Mouse (Mus musculus): Measurements from ENCODE around the gene Enpp7. TPM values are rescaled to one million over a fixed set of nuclear protein-coding genes. Genes with fewer than 3 reads are reported as not detected.

Enpp7 gene
- polyA plus RNA-seq, 1 experiment from 2014 or later = not detected

- H3K27me3 ChIP-seq (replicated peaks; ENCODE audit: control insufficient read depth, insufficient read depth, low read length) = peaks cover 4% of the 10 kb centered on the region; the same call in 1 of the 2 replicates
- H3K27ac ChIP-seq (ENCODE audit: low read depth) = peak overlapping the region; percentile 77
- H3K4me2 ChIP-seq (ENCODE audit: low read length) = peak overlapping the region; percentile 79
- peaks cover 10% of the 10 kb centered on the region for H3K36me3 ChIP-seq (ENCODE audit: control insufficient read depth, insufficient read depth, low read length)
- WGBS = 5% methylated on average over 42 of the region's 42 CpGs
- DNase-seq (ENCODE audit: low spot score) (peak; percentile 64), ATAC-seq (replicated peaks; ENCODE audit: low FRiP score, low TSS enrichment, low read depth) (no peak; the same call in 1 of the 2 replicates)
- no peaks in the 10 kb centered on the region for H3K9me3 ChIP-seq (ENCODE audit: control insufficient read depth, low read length)
- H3K4me3 ChIP-seq (ENCODE audit: low read depth, low read length) = peak overlapping the region; percentile 87
- H3K4me1 ChIP-seq (replicated peaks; ENCODE audit: control insufficient read depth, insufficient read depth, low read length) = peaks cover 30% of the 10 kb centered on the region
- H3K9ac ChIP-seq (ENCODE audit: low read length) = peak overlapping the region; percentile 86
These were observed 34.3 kb downstream of the Enpp7 start for GRCm38 (mm10) chr11:119022068-119022894.

DNA sequence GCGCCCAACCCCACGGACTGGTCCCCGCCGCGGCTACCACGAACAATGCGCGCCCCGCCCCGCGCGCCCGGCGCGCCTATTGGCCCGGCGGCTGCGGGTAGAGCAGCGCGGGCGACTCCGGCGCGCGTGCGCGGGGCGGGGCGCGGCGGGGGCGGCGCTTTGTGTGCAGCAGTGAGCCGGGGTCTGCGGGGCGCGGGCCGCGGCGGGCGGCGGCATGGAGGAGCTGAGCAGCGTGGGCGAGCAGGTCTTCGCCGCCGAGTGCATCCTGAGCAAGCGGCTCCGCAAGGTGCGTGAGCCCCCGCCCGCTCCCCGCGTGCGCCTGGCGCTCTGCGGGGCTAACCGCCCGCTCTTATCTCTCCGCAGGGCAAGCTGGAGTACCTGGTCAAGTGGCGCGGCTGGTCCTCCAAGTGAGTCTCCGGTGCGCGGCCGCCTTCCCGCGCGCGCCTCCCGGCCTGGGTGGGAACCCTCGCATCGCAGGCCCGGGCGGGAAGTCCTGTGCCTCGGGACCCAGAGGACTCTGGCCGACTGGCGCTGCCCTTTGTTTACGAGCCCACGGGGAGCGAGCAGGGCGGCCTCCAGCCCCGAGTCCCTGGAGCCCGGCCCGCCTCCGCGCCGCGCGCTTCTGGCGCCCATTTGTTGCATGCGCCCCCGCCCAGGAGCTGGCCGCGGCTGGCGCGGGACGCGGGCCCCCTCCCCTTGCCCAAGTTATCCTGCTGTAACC is 35.1 kb downstream of the Enpp7 start, which contains the start of gene Cbx2:
Gene Cbx2, plus strand, starts transcription at position 68 of the 721 bp plus-strand sequence.
- ATAC-seq (replicated peaks; ENCODE audit: low FRiP score, low TSS enrichment, low read depth) = peak; percentile 94

GRCm38 (mm10) chr11:119023616-119023980 is 35.6 kb downstream of the Enpp7 start:
- Histone ChIP-seq H3K27ac (ENCODE audit: low read depth) (peak overlapping the region; percentile 87), H3K36me3 (ENCODE audit: control insufficient read depth, insufficient read depth, low read length) (peaks cover 24% of the 10 kb centered on the region), H3K27me3 (replicated peaks; ENCODE audit: control insufficient read depth, insufficient read depth, low read length) (peaks cover 4% of the 10 kb centered on the region; the same call in 1 of the 2 replicates), H3K9ac (ENCODE audit: low read length) (peak overlapping the region; percentile 86), H3K4me3 (ENCODE audit: low read depth, low read length) (peak overlapping the region; percentile 87), H3K4me1 (replicated peaks; ENCODE audit: control insufficient read depth, insufficient read depth, low read length) (peaks cover 30% of the 10 kb centered on the region), H3K4me2 (ENCODE audit: low read length) (peak overlapping the region; percentile 79), H3K9me3 (ENCODE audit: control insufficient read depth, low read length) (no peaks in the 10 kb centered on the region)
- DNase-seq (ENCODE audit: low spot score) = peak; percentile 78
- under 1% methylated on average over 13 of the region's 15 CpGs for WGBS
- no peak for ATAC-seq (replicated peaks; ENCODE audit: low FRiP score, low TSS enrichment, low read depth)

More for the DNA sequence above, 35.1 kb downstream of the Enpp7 start, which contains the start of gene Cbx2:
- peak within 1 kb of the TSS; percentile 86 for H3K9ac ChIP-seq (ENCODE audit: low read length)
- H3K36me3 ChIP-seq (ENCODE audit: control insufficient read depth, insufficient read depth, low read length) = peaks cover 18% of the 10 kb centered on the region
- peak; percentile 89 for DNase-seq (ENCODE audit: low spot score)
- H3K27ac ChIP-seq (ENCODE audit: low read depth) = peak within 1 kb of the TSS; percentile 87
- H3K4me3 ChIP-seq (ENCODE audit: low read depth, low read length) = peak within 1 kb of the TSS; percentile 87
- peak within 1 kb of the TSS; percentile 79 for H3K4me2 ChIP-seq (ENCODE audit: low read length)
- under 1% methylated on average over 88 of the region's 99 CpGs for WGBS
- no peaks in the 10 kb centered on the region for H3K9me3 ChIP-seq (ENCODE audit: control insufficient read depth, low read length)
- H3K4me1 ChIP-seq (replicated peaks; ENCODE audit: control insufficient read depth, insufficient read depth, low read length) = peaks cover 30% of the 10 kb centered on the region
- H3K27me3 ChIP-seq (replicated peaks; ENCODE audit: control insufficient read depth, insufficient read depth, low read length) = peaks cover 4% of the 10 kb centered on the region; the same call in 1 of the 2 replicates

DNA sequence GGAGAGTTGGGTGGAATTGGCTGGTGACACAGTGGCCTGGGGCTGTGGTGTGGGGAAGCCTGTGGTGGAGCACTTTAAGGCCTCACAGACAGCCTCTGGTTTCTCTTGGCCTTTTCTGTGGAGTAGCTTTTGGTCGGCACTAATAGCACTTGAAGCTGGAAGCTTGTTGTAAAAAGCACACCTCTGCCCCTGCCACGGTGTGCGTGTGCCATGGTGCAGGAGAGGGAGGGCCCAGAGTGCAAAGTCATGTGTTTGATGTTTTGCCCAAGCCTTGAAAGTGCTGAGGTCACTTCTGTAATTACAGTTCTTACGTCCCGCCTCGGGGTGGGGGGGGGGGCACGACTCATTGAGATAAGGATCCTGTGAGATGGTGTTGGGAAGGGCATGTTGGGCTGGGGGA is 36.3 kb downstream of the Enpp7 start:
- Histone ChIP-seq H3K4me2 (ENCODE audit: low read length) (peak overlapping the region; percentile 79), H3K4me1 (replicated peaks; ENCODE audit: control insufficient read depth, insufficient read depth, low read length) (peaks cover 30% of the 10 kb centered on the region), H3K36me3 (ENCODE audit: control insufficient read depth, insufficient read depth, low read length) (peaks cover 30% of the 10 kb centered on the region), H3K27ac (ENCODE audit: low read depth) (no peak overlapping the region), H3K27me3 (replicated peaks; ENCODE audit: control insufficient read depth, insufficient read depth, low read length) (peaks cover 4% of the 10 kb centered on the region; the same call in 1 of the 2 replicates), H3K9ac (ENCODE audit: low read length) (peak overlapping the region; percentile 86), H3K9me3 (ENCODE audit: control insufficient read depth, low read length) (no peaks in the 10 kb centered on the region), H3K4me3 (ENCODE audit: low read depth, low read length) (peak overlapping the region; percentile 87)
- WGBS = 6% methylated on average over 7 of the region's 7 CpGs
- ATAC-seq (replicated peaks; ENCODE audit: low FRiP score, low TSS enrichment, low read depth) = no peak
- DNase-seq (ENCODE audit: low spot score) = no peak

GRCm38 (mm10) chr11:119026203-119026602 is 38.2 kb downstream of the Enpp7 start:
- H3K36me3 ChIP-seq (ENCODE audit: control insufficient read depth, insufficient read depth, low read length) = peaks cover 48% of the 10 kb centered on the region

GRCm38 (mm10) chr11:119033874-119034558 is 46.0 kb downstream of the Enpp7 start:
- WGBS = 2% methylated on average over 26 of the region's 26 CpGs
- H3K4me1 ChIP-seq (replicated peaks; ENCODE audit: control insufficient read depth, insufficient read depth, low read length) = peaks cover 21% of the 10 kb centered on the region
- DNase-seq (ENCODE audit: low spot score) (peak; percentile 92), ATAC-seq (replicated peaks; ENCODE audit: low FRiP score, low TSS enrichment, low read depth) (peak; percentile 18; the same call in 1 of the 2 replicates)
- H3K27ac ChIP-seq (ENCODE audit: low read depth) = no peak overlapping the region
- H3K9me3 ChIP-seq (ENCODE audit: control insufficient read depth, low read length) = no peaks in the 10 kb centered on the region
- H3K9ac ChIP-seq (ENCODE audit: low read length) = no peak overlapping the region
- peaks cover 28% of the 10 kb centered on the region for H3K36me3 ChIP-seq (ENCODE audit: control insufficient read depth, insufficient read depth, low read length)
- H3K4me2 ChIP-seq (ENCODE audit: low read length) = peak overlapping the region; percentile 41
- peaks cover 52% of the 10 kb centered on the region for H3K27me3 ChIP-seq (replicated peaks; ENCODE audit: control insufficient read depth, insufficient read depth, low read length)
- H3K4me3 ChIP-seq (ENCODE audit: low read depth, low read length) = peak overlapping the region; percentile 15; the same call in 1 of the 2 replicates

More at GRCm38 (mm10) chr11:119026203-119026602, 38.2 kb downstream of the Enpp7 start:
- DNase-seq (ENCODE audit: low spot score) (no peak), ATAC-seq (replicated peaks; ENCODE audit: low FRiP score, low TSS enrichment, low read depth) (no peak)
- no peak overlapping the region for H3K4me2 ChIP-seq (ENCODE audit: low read length)
- WGBS = 62% methylated on average over 12 of the region's 12 CpGs
- H3K27me3 ChIP-seq (replicated peaks; ENCODE audit: control insufficient read depth, insufficient read depth, low read length) = 0 out of 2 replicates have a peak, but pooled peaks cover under 1% of the 10 kb centered on the region
- no peak overlapping the region for H3K27ac ChIP-seq (ENCODE audit: low read depth)
- no peak overlapping the region for H3K9ac ChIP-seq (ENCODE audit: low read length)
- H3K4me1 ChIP-seq (replicated peaks; ENCODE audit: control insufficient read depth, insufficient read depth, low read length) = peaks cover 30% of the 10 kb centered on the region
- H3K9me3 ChIP-seq (ENCODE audit: control insufficient read depth, low read length) = no peaks in the 10 kb centered on the region
- H3K4me3 ChIP-seq (ENCODE audit: low read depth, low read length) = no peak overlapping the region

- peak overlapping the region; percentile 41 for H3K4me2 ChIP-seq (ENCODE audit: low read length)
- H3K4me1 ChIP-seq (replicated peaks; ENCODE audit: control insufficient read depth, insufficient read depth, low read length) = peaks cover 22% of the 10 kb centered on the region
- peak overlapping the region; percentile 15; the same call in 1 of the 2 replicates for H3K4me3 ChIP-seq (ENCODE audit: low read depth, low read length)
- peaks cover 53% of the 10 kb centered on the region for H3K27me3 ChIP-seq (replicated peaks; ENCODE audit: control insufficient read depth, insufficient read depth, low read length)
- 5% methylated on average over 19 of the region's 19 CpGs for WGBS
- no peak overlapping the region for H3K9ac ChIP-seq (ENCODE audit: low read length)
- H3K9me3 ChIP-seq (ENCODE audit: control insufficient read depth, low read length) = no peaks in the 10 kb centered on the region
- H3K36me3 ChIP-seq (ENCODE audit: control insufficient read depth, insufficient read depth, low read length) = peaks cover 23% of the 10 kb centered on the region
- no peak for DNase-seq (ENCODE audit: low spot score)
- H3K27ac ChIP-seq (ENCODE audit: low read depth) = no peak overlapping the region
- 0 out of 2 replicates have a peak, but pooled peaks have one; percentile 2 for ATAC-seq (replicated peaks; ENCODE audit: low FRiP score, low TSS enrichment, low read depth)
These were observed 46.6 kb downstream of the Enpp7 start for GRCm38 (mm10) chr11:119034635-119035034.
